Mouse (Mus musculus): ENCODE measurements around the gene Ywhab.

Ywhab gene

DNA sequence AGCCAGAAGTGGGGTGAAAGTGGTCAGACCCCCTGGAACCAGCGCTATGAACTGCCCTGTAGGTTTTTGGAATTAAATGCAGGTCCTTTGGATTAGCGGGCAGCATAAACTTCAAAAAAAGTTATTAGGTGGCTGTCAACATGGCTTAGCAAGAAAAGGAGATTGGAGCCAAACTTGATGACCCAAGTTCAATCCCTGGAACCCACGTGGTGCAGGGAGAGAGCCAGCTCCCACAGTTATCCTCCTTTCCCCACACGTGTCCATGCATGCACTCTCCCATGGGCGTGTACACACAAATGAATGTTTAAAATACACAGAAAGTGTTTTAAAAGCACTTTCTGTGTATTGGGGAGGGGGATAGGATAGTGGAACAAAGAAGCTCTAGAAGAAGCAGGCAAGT, 15.7 kb downstream of the Ywhab start:
- DNase-seq, result no peak

DNA sequence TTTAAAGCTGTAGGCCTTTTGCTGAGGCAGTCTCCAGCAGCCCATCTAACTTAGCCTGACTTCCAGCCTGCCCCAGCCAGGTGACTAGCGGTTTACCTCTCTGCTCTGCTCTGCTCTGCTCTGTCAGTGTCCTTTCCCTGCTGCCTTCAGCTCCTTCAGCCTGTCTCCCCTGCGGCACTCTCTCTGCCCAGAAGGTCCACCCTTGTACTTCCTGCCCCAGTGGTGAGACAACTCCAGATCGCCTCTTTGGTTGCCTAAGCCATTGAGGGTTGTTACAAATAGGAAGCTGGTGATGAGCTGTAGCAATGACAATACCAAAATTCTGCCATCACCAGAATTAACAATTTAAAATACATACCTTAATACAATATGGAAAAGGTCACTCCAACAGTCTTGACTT, 16.2 kb downstream of the Ywhab start:
- no peak for DNase-seq

DNA sequence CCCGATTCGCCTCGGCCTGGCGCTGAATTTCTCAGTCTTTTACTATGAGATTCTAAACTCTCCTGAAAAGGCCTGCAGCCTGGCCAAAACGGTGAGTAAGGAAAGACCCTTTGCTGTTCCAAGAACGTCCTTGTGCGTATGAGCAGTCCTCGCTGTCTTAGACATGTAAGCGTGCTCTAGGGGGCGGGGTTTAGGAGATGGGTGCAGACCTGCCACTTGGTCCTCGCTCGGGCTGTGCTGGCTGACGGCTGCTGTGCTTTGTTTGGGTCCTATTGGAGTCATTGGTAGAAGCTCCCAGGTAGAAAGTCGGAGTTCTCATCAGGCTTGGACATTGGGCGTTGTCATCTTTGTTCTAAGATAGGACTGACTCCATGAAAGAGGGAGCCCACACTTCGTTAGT, 20.5 kb downstream of the Ywhab start:
- no peak for DNase-seq

- no peak for DNase-seq
Observed at GRCm38 (mm10) chr2:164018910-164019309, 24.1 kb downstream of the Ywhab start.

GRCm38 (mm10) chr2:164019943-164020342, 25.2 kb downstream of the Ywhab start:
- no peak for DNase-seq

- no peak for DNase-seq
Observed at GRCm38 (mm10) chr2:164022104-164022503, 27.3 kb downstream of the Ywhab start.

- no peak for DNase-seq
Observed at GRCm38 (mm10) chr2:164025150-164025549, 30.4 kb downstream of the Ywhab start, which contains the start of gene Pabpc1l. TSS of gene Pabpc1l (plus strand) at chr2:164025450.

GRCm38 (mm10) chr2:164031147-164031546, 36.4 kb downstream of the Ywhab start:
- DNase-seq, result no peak

GRCm38 (mm10) chr2:164032973-164033372, 38.2 kb downstream of the Ywhab start:
- no peak for DNase-seq

- no peak for DNase-seq
Observed at GRCm38 (mm10) chr2:164036520-164037019, 41.8 kb downstream of the Ywhab start.

DNA sequence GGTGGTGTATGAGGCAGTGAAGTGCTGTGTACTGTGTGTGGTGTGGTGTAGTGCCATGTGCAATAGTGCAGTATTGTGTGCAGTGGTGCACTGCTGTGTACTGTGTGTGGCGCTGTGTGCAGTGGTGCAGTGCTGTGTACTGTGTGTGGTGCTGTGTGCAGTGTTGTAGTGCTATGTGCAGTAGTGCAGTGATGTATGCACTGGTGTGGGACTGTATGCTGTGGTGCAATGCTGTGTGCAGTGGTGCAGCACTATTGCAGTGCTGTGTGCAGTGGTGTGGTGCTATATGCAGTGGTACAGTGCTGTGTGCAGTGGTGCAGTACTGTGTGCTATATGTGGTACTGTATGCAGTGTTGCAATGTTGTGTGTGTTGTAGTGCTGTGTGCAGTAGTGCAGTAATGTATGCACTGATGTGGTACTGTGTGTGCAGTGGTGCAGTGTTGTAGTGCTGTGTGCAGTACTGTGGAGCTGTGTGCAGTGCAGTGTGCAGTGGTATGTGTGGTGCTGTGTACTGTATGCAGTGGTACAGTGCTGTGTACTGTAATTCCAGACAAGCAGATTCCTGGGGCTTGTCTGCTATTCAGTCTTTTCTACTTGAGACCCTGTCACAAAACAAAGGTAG, 43.8 kb downstream of the Ywhab start:
- DNase-seq, result no peak

GRCm38 (mm10) chr2:164040949-164041348, 46.2 kb downstream of the Ywhab start:
- peak in 1 of 2 experiments; percentile 42 for DNase-seq

GRCm38 (mm10) chr2:164041523-164041922, 46.8 kb downstream of the Ywhab start:
- no peak for DNase-seq

- DNase-seq, result peak; percentile 44 to 55
Observed at GRCm38 (mm10) chr2:164047197-164047690, 52.5 kb downstream of the Ywhab start.

- no peak for DNase-seq
Observed at GRCm38 (mm10) chr2:164053767-164054166, 59.0 kb downstream of the Ywhab start.

- no peak for DNase-seq
Observed at GRCm38 (mm10) chr2:164054671-164055070, 59.9 kb downstream of the Ywhab start.

- DNase-seq, result no peak
Observed at GRCm38 (mm10) chr2:164059634-164060235, 65.0 kb downstream of the Ywhab start.

Data from lung, postnatal 4 days (tissue).